1 mouse cellular context compared by ENCODE assay signal in the genomic region with DNA sequence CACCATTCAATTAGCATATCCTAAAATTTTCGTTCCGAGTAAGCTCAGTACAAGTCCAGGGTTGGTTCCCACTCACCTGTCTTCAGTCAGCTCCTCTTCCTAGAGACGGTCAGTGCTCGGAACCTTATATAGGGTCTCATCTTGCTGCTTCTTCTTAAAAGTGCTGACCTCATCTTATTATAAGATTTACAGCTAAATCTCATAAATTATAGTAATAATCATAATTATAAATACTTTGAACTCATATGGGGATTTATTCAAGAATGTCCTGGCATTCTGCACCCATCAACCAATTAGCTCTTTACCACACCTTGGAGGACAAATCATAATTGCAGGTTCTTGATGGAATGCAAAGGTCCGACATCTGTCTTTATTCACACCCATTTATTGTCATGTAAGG.
TF ChIP-seq lines count a peak whose summit lies in the region.

Gene Lyg1 (minus strand): TSS at position 101 of the 400 bp plus-strand sequence.

TF ChIP-seq in ES-E14, 5 proteins besides CTCF, POLR2A, EP300 and RAD21 (continued from another document):
- TF ChIP-seq ZC3H11A (IDR thresholded peaks at IDR 0.05; ENCODE audit: borderline replicate concordance, low read depth, low read length), result no peak
- TF ChIP-seq MAFK (IDR thresholded peaks at IDR 0.05; ENCODE audit: insufficient read depth, low read depth, low read length), result 0 out of 2 replicates have a peak, but pooled peaks have one; percentile 60
